Mouse (Mus musculus): Measurements from ENCODE around the gene C1qa. TPM values are rescaled to one million over a fixed set of nuclear protein-coding genes. Genes with fewer than 3 reads are reported as not detected.

C1qa gene
- polyA plus RNA-seq (2015; fragmentation: Illumina TruSeq; extraction: RNeasy Lipid Tissue Mini Kit (QIAGEN cat#74804); ENCODE audit: low read depth, low replicate concordance) = 102 TPM

DNA sequence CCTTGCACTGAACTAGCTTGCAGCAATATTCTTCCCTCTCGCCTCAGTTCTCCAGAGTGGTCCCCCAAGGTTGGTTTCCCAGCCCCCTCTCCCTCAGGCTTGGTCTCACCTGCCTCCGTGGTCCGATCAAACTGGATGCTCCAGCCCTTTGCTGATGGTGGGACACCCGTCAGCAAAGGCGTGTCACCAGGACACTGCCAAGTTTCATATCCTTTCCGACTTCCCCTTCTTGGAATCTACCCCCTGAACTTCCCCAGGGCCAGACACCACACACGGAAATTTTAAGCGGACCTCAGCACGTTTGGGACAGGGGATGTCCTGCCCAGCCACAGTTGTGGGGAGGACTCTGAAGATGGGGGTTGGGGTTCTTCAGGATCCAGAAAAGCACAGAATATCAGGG lies at the start of gene C1qa:
TSS of gene C1qa (minus strand) at position 167 of the 400 bp plus-strand sequence.

DNA sequence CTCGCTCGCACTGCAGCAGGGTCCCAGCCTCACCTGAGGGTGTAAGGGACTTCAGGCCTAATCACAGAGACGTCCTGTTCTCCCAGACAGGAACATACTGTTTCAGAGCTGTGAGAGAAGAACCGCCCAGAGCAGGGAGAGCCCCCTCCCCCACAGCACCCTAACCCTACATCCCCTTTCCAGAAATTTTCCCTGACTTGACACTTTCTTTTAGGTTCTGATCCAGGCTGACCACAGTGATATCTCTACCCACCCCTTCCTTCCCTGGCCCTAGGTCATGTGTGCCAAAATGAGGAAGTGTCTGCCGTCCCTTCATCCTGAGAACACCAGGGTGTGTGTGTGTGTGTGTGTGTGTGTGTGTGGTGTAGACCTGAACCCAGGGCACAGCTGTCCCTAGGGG lies 5.8 kb downstream of the C1qa start, which contains the start of gene C1qc:
TSS of gene C1qc (minus strand) at position 255 of the 400 bp plus-strand sequence.

DNA sequence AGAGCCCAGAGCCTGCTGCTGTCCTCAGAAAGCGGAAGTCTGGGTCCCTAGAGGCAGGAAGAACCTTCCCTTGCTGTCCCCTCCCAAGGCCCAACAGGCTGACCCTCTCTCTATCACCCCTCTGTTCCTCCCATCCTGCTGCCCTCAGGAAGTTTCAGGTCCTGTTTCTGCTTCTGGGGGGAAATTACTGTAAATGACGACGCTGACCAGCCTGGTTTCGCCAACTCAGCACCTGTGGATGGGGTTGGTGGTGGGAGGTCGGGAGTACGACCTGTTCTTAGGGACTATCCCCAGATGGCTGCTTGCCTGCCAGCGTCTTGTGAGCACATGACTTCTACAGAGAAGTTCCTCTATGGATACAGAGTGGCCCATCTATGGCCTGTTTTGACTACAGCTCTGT lies 12.5 kb downstream of the C1qa start, which contains the start of gene C1qb:
TSS of gene C1qb (minus strand) at position 87 of the 400 bp plus-strand sequence.

Other genes with a start within 250 kb of the C1qa start
- gene Ephb2, start 62.8 kb downstream of the C1qa start, polyA plus RNA-seq (2015; fragmentation: Illumina TruSeq; extraction: RNeasy Lipid Tissue Mini Kit (QIAGEN cat#74804); ENCODE audit: low read depth, low replicate concordance) = 9.8 TPM
- gene C1qb, start 12.6 kb downstream of the C1qa start, polyA plus RNA-seq (2015; fragmentation: Illumina TruSeq; extraction: RNeasy Lipid Tissue Mini Kit (QIAGEN cat#74804); ENCODE audit: low read depth, low replicate concordance) = 118 TPM
- 92.2 TPM for gene C1qc, start 5.7 kb downstream of the C1qa start, polyA plus RNA-seq (2015; fragmentation: Illumina TruSeq; extraction: RNeasy Lipid Tissue Mini Kit (QIAGEN cat#74804); ENCODE audit: low read depth, low replicate concordance)
- gene Epha8, start 58.0 kb upstream of the C1qa start, polyA plus RNA-seq (2015; fragmentation: Illumina TruSeq; extraction: RNeasy Lipid Tissue Mini Kit (QIAGEN cat#74804); ENCODE audit: low read depth, low replicate concordance) = 5.3 TPM
- gene Zbtb40, start 150.0 kb upstream of the C1qa start, polyA plus RNA-seq (2015; fragmentation: Illumina TruSeq; extraction: RNeasy Lipid Tissue Mini Kit (QIAGEN cat#74804); ENCODE audit: low read depth, low replicate concordance) = 5.5 TPM

All from brain, adult 10 weeks (tissue).